Mouse (Mus musculus): ENCODE data around the gene Itpr2. TPM values are rescaled to one million over a fixed set of nuclear protein-coding genes. Genes with fewer than 3 reads are reported as not detected.

Itpr2 gene
- polyA plus RNA-seq, 1 experiment from 2014 or later, result 6.2 TPM

GRCm38 (mm10) chr6:146464014-146464644, 37.9 kb downstream of the Itpr2 start:
- no peak overlapping the region for H3K9ac ChIP-seq
- WGBS, result 93% methylated on average over 8 of the region's 8 CpGs
- no peaks in the 10 kb centered on the region for H3K9me3 ChIP-seq (ENCODE audit: control insufficient read depth, low read length)
- H3K36me3 ChIP-seq (replicated peaks; ENCODE audit: control insufficient read depth, insufficient read depth), result no peaks in the 10 kb centered on the region
- H3K4me2 ChIP-seq (replicated peaks), result no peak overlapping the region
- no peak overlapping the region for H3K27ac ChIP-seq
- DNase-seq (ENCODE audit: low spot score) (no peak), ATAC-seq (ENCODE audit: low FRiP score) (no peak)
- no peaks in the 10 kb centered on the region for H3K27me3 ChIP-seq (ENCODE audit: control insufficient read depth, insufficient read depth, low read length)
- H3K4me3 ChIP-seq (replicated peaks; ENCODE audit: low read length), result no peak overlapping the region
- no peaks in the 10 kb centered on the region for H3K4me1 ChIP-seq (replicated peaks; ENCODE audit: control insufficient read depth, insufficient read depth, low read length)

GRCm38 (mm10) chr6:146460936-146461335, 41.1 kb downstream of the Itpr2 start:
- DNase-seq (ENCODE audit: low spot score), result no peak
- H3K27ac ChIP-seq, result no peak overlapping the region
- no peaks in the 10 kb centered on the region for H3K36me3 ChIP-seq (replicated peaks; ENCODE audit: control insufficient read depth, insufficient read depth)
- no peak overlapping the region for H3K9ac ChIP-seq
- H3K27me3 ChIP-seq (ENCODE audit: control insufficient read depth, insufficient read depth, low read length), result no peaks in the 10 kb centered on the region
- ATAC-seq (ENCODE audit: low FRiP score), result no peak
- H3K9me3 ChIP-seq (ENCODE audit: control insufficient read depth, low read length), result no peaks in the 10 kb centered on the region
- 0 out of 2 replicates have a peak, but pooled peaks cover 5% of the 10 kb centered on the region for H3K4me1 ChIP-seq (replicated peaks; ENCODE audit: control insufficient read depth, insufficient read depth, low read length)
- 87% methylated on average over 8 of the region's 8 CpGs for WGBS
- H3K4me3 ChIP-seq (replicated peaks; ENCODE audit: low read length), result no peak overlapping the region
- no peak overlapping the region for H3K4me2 ChIP-seq (replicated peaks)

- Histone ChIP-seq H3K27ac (no peak overlapping the region), H3K36me3 (replicated peaks; ENCODE audit: control insufficient read depth, insufficient read depth) (no peaks in the 10 kb centered on the region), H3K9me3 (ENCODE audit: control insufficient read depth, low read length) (no peaks in the 10 kb centered on the region), H3K27me3 (ENCODE audit: control insufficient read depth, insufficient read depth, low read length) (no peaks in the 10 kb centered on the region), H3K4me3 (replicated peaks; ENCODE audit: low read length) (no peak overlapping the region), H3K4me1 (replicated peaks; ENCODE audit: control insufficient read depth, insufficient read depth, low read length) (0 out of 2 replicates have a peak, but pooled peaks cover 5% of the 10 kb centered on the region), H3K4me2 (replicated peaks) (no peak overlapping the region), H3K9ac (no peak overlapping the region)
- DNase-seq (ENCODE audit: low spot score), result no peak
- 17% methylated on average over 5 of the region's 5 CpGs for WGBS
- no peak for ATAC-seq (ENCODE audit: low FRiP score)
Measured at GRCm38 (mm10) chr6:146458436-146458835, 43.6 kb downstream of the Itpr2 start.

- H3K9ac ChIP-seq, result no peak overlapping the region
- no peaks in the 10 kb centered on the region for H3K36me3 ChIP-seq (replicated peaks; ENCODE audit: control insufficient read depth, insufficient read depth)
- H3K4me2 ChIP-seq (replicated peaks), result no peak overlapping the region
- 91% methylated on average over 5 of the region's 5 CpGs for whole genome bisulfite sequencing
- no peak overlapping the region for H3K27ac ChIP-seq
- H3K9me3 ChIP-seq (ENCODE audit: control insufficient read depth, low read length), result no peaks in the 10 kb centered on the region
- ATAC-seq (ENCODE audit: low FRiP score) (no peak), DNase-seq (ENCODE audit: low spot score) (no peak)
- no peak overlapping the region for H3K4me3 ChIP-seq (replicated peaks; ENCODE audit: low read length)
- 0 out of 2 replicates have a peak, but pooled peaks cover 5% of the 10 kb centered on the region for H3K4me1 ChIP-seq (replicated peaks; ENCODE audit: control insufficient read depth, insufficient read depth, low read length)
- H3K27me3 ChIP-seq (ENCODE audit: control insufficient read depth, insufficient read depth, low read length), result no peaks in the 10 kb centered on the region
Measured at GRCm38 (mm10) chr6:146456741-146457140, 45.3 kb downstream of the Itpr2 start.

- Histone ChIP-seq H3K9me3 (ENCODE audit: control insufficient read depth, low read length) (no peaks in the 10 kb centered on the region), H3K4me2 (replicated peaks) (no peak overlapping the region), H3K9ac (no peak overlapping the region), H3K27me3 (ENCODE audit: control insufficient read depth, insufficient read depth, low read length) (no peaks in the 10 kb centered on the region), H3K4me1 (replicated peaks; ENCODE audit: control insufficient read depth, insufficient read depth, low read length) (0 out of 2 replicates have a peak, but pooled peaks cover 5% of the 10 kb centered on the region), H3K36me3 (replicated peaks; ENCODE audit: control insufficient read depth, insufficient read depth) (no peaks in the 10 kb centered on the region), H3K27ac (no peak overlapping the region), H3K4me3 (replicated peaks; ENCODE audit: low read length) (no peak overlapping the region)
- DNase-seq (ENCODE audit: low spot score) (no peak), ATAC-seq (ENCODE audit: low FRiP score) (no peak)
- 88% methylated on average over 10 of the region's 10 CpGs for WGBS
Measured at GRCm38 (mm10) chr6:146454520-146455511, 47.2 kb downstream of the Itpr2 start.

- H3K27ac ChIP-seq, result no peak overlapping the region
- no peaks in the 10 kb centered on the region for H3K4me1 ChIP-seq (replicated peaks; ENCODE audit: control insufficient read depth, insufficient read depth, low read length)
- H3K27me3 ChIP-seq (ENCODE audit: control insufficient read depth, insufficient read depth, low read length), result no peaks in the 10 kb centered on the region
- H3K9me3 ChIP-seq (ENCODE audit: control insufficient read depth, low read length), result no peaks in the 10 kb centered on the region
- no peak overlapping the region for H3K4me2 ChIP-seq (replicated peaks)
- no peak for ATAC-seq (ENCODE audit: low FRiP score)
- H3K9ac ChIP-seq, result no peak overlapping the region
- H3K36me3 ChIP-seq (replicated peaks; ENCODE audit: control insufficient read depth, insufficient read depth), result no peaks in the 10 kb centered on the region
- no peak for DNase-seq (ENCODE audit: low spot score)
- WGBS, result 95% methylated on average over 16 of the region's 16 CpGs
- no peak overlapping the region for H3K4me3 ChIP-seq (replicated peaks; ENCODE audit: low read length)
Measured at GRCm38 (mm10) chr6:146452474-146452873, 49.5 kb downstream of the Itpr2 start.

GRCm38 (mm10) chr6:146446032-146446704, 55.9 kb downstream of the Itpr2 start:
- H3K27me3 ChIP-seq (ENCODE audit: control insufficient read depth, insufficient read depth, low read length), result no peaks in the 10 kb centered on the region
- WGBS, result 89% methylated on average over 11 of the region's 11 CpGs
- no peak overlapping the region for H3K4me3 ChIP-seq (replicated peaks; ENCODE audit: low read length)
- peak; percentile 55; the same call in 1 of the 2 replicates for ATAC-seq (ENCODE audit: low FRiP score)
- H3K9ac ChIP-seq, result no peak overlapping the region
- no peaks in the 10 kb centered on the region for H3K36me3 ChIP-seq (replicated peaks; ENCODE audit: control insufficient read depth, insufficient read depth)
- DNase-seq (ENCODE audit: low spot score), result no peak
- no peaks in the 10 kb centered on the region for H3K9me3 ChIP-seq (ENCODE audit: control insufficient read depth, low read length)
- H3K4me2 ChIP-seq (replicated peaks), result no peak overlapping the region
- H3K4me1 ChIP-seq (replicated peaks; ENCODE audit: control insufficient read depth, insufficient read depth, low read length), result no peaks in the 10 kb centered on the region
- H3K27ac ChIP-seq, result no peak overlapping the region

- Histone ChIP-seq H3K4me3 (replicated peaks; ENCODE audit: low read length) (no peak overlapping the region), H3K9ac (no peak overlapping the region), H3K27me3 (ENCODE audit: control insufficient read depth, insufficient read depth, low read length) (no peaks in the 10 kb centered on the region), H3K9me3 (ENCODE audit: control insufficient read depth, low read length) (no peaks in the 10 kb centered on the region), H3K4me1 (replicated peaks; ENCODE audit: control insufficient read depth, insufficient read depth, low read length) (no peaks in the 10 kb centered on the region), H3K36me3 (replicated peaks; ENCODE audit: control insufficient read depth, insufficient read depth) (no peaks in the 10 kb centered on the region), H3K27ac (no peak overlapping the region), H3K4me2 (replicated peaks) (no peak overlapping the region)
- WGBS, result 56% methylated on average over 2 of the region's 2 CpGs
- DNase-seq (ENCODE audit: low spot score) (no peak), ATAC-seq (ENCODE audit: low FRiP score) (no peak)
Measured at GRCm38 (mm10) chr6:146439826-146440225, 62.2 kb downstream of the Itpr2 start.

Data from hindbrain, embryonic 14.5 days (tissue).